Mouse (Mus musculus) frontal cortex, postnatal 14 days (tissue): ENCODE results near the gene Clmp.
A peak's percentile ranks its signal among the peaks of the same experiment; 100 is the strongest.
"Not testable (repeated sequence)": the region's sequence is repeated elsewhere in the genome, so short reads cannot be mapped to it uniquely, and the experiment has no call there.

Source experiments
- DNase-seq, 2 experiments: peaks; one replicate each; pipeline ENCODE4 v3.0.0; 2022; ENCODE audit warnings: low spot score in 2 of 2

The Clmp gene

GRCm38 (mm10) chr9:40731591-40732048, 45.9 kb downstream of the Clmp start:
- no peak for DNase-seq

- DNase-seq: no peak
Measured at GRCm38 (mm10) chr9:40732302-40732701, 46.5 kb downstream of the Clmp start.

GRCm38 (mm10) chr9:40737117-40737516, 51.4 kb downstream of the Clmp start:
- no peak for DNase-seq

- DNase-seq: no peak
Measured at GRCm38 (mm10) chr9:40743525-40744034, 57.8 kb downstream of the Clmp start.

- no peak for DNase-seq
Measured at GRCm38 (mm10) chr9:40744233-40744632, 58.5 kb downstream of the Clmp start.

- peak in 1 of 2 experiments; percentile 20 for DNase-seq
Measured at GRCm38 (mm10) chr9:40746796-40747195, 61.0 kb downstream of the Clmp start.

GRCm38 (mm10) chr9:40747249-40747648, 61.5 kb downstream of the Clmp start:
- no peak for DNase-seq

GRCm38 (mm10) chr9:40749832-40750620, 64.3 kb downstream of the Clmp start:
- no peak for DNase-seq

GRCm38 (mm10) chr9:40751749-40752148, 66.0 kb downstream of the Clmp start:
- DNase-seq: no peak

- DNase-seq: peak in 1 of 2 experiments; percentile 46
Measured at GRCm38 (mm10) chr9:40756401-40756800, 70.6 kb downstream of the Clmp start.

GRCm38 (mm10) chr9:40757105-40757626, 71.4 kb downstream of the Clmp start:
- DNase-seq: peak; percentile 53 to 60

GRCm38 (mm10) chr9:40757685-40758270, 72.0 kb downstream of the Clmp start:
- peak; percentile 77 to 83 for DNase-seq

GRCm38 (mm10) chr9:40762354-40762753, 76.6 kb downstream of the Clmp start:
- no peak for DNase-seq

GRCm38 (mm10) chr9:40764887-40765580, 79.3 kb downstream of the Clmp start:
- DNase-seq: no peak

GRCm38 (mm10) chr9:40765581-40765940, 79.8 kb downstream of the Clmp start:
- DNase-seq: peak; percentile 40 to 49

- no peak for DNase-seq
Measured at GRCm38 (mm10) chr9:40766058-40766605, 80.4 kb downstream of the Clmp start.

GRCm38 (mm10) chr9:40767946-40768345, 82.2 kb downstream of the Clmp start:
- DNase-seq: no peak

GRCm38 (mm10) chr9:40772246-40772645, 86.5 kb downstream of the Clmp start:
- DNase-seq: no peak

GRCm38 (mm10) chr9:40773142-40773541, 87.4 kb downstream of the Clmp start:
- DNase-seq: not testable (repeated sequence)

GRCm38 (mm10) chr9:40773869-40774268, 88.1 kb downstream of the Clmp start:
- no peak for DNase-seq

- DNase-seq: no peak
Measured at GRCm38 (mm10) chr9:40776044-40776443, 90.3 kb downstream of the Clmp start.
